Mouse (Mus musculus) myocyte (in vitro differentiated cells): ENCODE data around the gene Nfic.

ENCODE experiments used
- CEBPB ChIP-seq: IDR thresholded peaks from 2 replicates; pipeline ENCODE4 v1.6.1; 2011; ENCODE audit warnings: mild to moderate bottlenecking, moderate library complexity; ENCODE audit not compliant: poor library complexity, insufficient read depth, severe bottlenecking
- E2F4 ChIP-seq: IDR thresholded peaks from one replicate; pipeline ENCODE4 v1.6.1; 2011; ENCODE audit warnings: mild to moderate bottlenecking, control low read depth, moderate library complexity; ENCODE audit not compliant: insufficient read depth
- MAX ChIP-seq: IDR thresholded peaks from one replicate; pipeline ENCODE4 v1.6.1; 2011; ENCODE audit warnings: low read depth, mild to moderate bottlenecking, control low read depth
- MYOD1 ChIP-seq, 3 experiments: IDR thresholded peaks; one replicate each; pipeline ENCODE4 v1.6.1; 2011; ENCODE audit warnings: control low read depth in 2 of 3, low read depth in 2 of 3, mild to moderate bottlenecking in 2 of 3, moderate library complexity in 1 of 3; ENCODE audit not compliant: insufficient read length in 2 of 3, control insufficient read depth in 1 of 3
- MYOG ChIP-seq, 3 experiments: IDR thresholded peaks; one replicate each; pipeline ENCODE4 v1.6.1; 2011; ENCODE audit warnings: control low read depth in 2 of 3, low read depth in 2 of 3, mild to moderate bottlenecking in 2 of 3; ENCODE audit not compliant: insufficient read length in 2 of 3, control insufficient read depth in 1 of 3, insufficient read depth in 1 of 3
- POLR2A ChIP-seq: IDR thresholded peaks from one replicate; pipeline ENCODE4 v1.6.1; 2011; ENCODE audit warnings: low read depth, mild to moderate bottlenecking, control low read depth, moderate library complexity; ENCODE audit not compliant: insufficient read length
- POLR2AphosphoS2 ChIP-seq: IDR thresholded peaks from one replicate; pipeline ENCODE4 v1.6.1; 2011; ENCODE audit warnings: low read depth, control low read depth; ENCODE audit not compliant: insufficient read length
- REST ChIP-seq: IDR thresholded peaks from one replicate; pipeline ENCODE4 v1.6.1; 2011; ENCODE audit warnings: mild to moderate bottlenecking, control low read depth, moderate library complexity; ENCODE audit not compliant: insufficient read depth, insufficient read length
- TCF12 ChIP-seq: IDR thresholded peaks from one replicate; pipeline ENCODE4 v1.6.1; 2011; ENCODE audit warnings: mild to moderate bottlenecking, control low read depth; ENCODE audit not compliant: poor library complexity, insufficient read depth, severe bottlenecking
- TCF3 ChIP-seq: IDR thresholded peaks from one replicate; pipeline ENCODE4 v1.6.1; 2011; ENCODE audit warnings: low read depth, control low read depth; ENCODE audit not compliant: insufficient read length
- USF1 ChIP-seq: IDR thresholded peaks from one replicate; pipeline ENCODE4 v1.6.1; 2011; ENCODE audit warnings: low read depth, mild to moderate bottlenecking, control low read depth, moderate library complexity

DNA sequence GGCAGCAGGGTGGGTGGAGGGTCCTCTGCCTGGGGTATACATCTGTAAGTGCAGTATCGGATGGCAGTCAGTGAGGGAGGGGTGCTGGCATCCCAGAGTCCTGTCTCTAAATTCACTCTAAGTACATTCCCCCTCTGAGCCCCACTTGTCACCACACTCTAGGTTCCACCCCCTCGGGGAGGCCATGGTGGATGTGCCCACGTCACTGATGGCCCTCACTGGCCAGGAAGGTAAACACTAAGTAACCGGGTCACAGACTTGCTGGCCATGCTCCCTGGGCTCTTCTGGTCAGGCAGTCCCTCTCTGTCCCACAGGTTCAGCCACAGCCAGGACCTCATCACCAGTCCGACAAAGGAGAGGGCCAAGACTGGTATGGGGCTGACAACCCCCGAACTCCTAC is 33.2 kb downstream of the Nfic start:
- TF ChIP-seq POLR2A: no peak
- TF ChIP-seq POLR2AphosphoS2: no peak
- no peak for TF ChIP-seq E2F4
- no peak for TF ChIP-seq MYOD1 (IDR thresholded peaks at IDR 0.05; ENCODE audit: control insufficient read depth in 1 of 3, insufficient read length in 2 of 3, low read depth in 2 of 3)
- TF ChIP-seq MAX: no peak
- no peak for TF ChIP-seq USF1
- TF ChIP-seq TCF12: no peak
- no peak for TF ChIP-seq CEBPB
- TF ChIP-seq TCF3: no peak
- TF ChIP-seq MYOG (IDR thresholded peaks at IDR 0.05; ENCODE audit: control insufficient read depth in 1 of 3, insufficient read depth in 1 of 3, insufficient read length in 2 of 3, low read depth in 2 of 3): no peak
- TF ChIP-seq REST: no peak
